Mouse (Mus musculus): ENCODE measurements around the gene Cdkn1a.

Gene Cdkn1a

GRCm38 (mm10) chr17:29090776-29091175 is at the start of gene Cdkn1a:
TSS of gene Cdkn1a (plus strand) at chr17:29090976.
- in situ Hi-C loops (cut with MboI; ENCODE audit: low sequenced_read_pairs) = loop anchor here (10.0 kb wide), 1 partner anchor 46 kb away; no protein-coding TSS in a partner anchor

- in situ Hi-C loops (cut with MboI; ENCODE audit: low sequenced_read_pairs) = loop anchor here (10.0 kb wide), 2 partner anchors 53 to 203 kb away; partner anchors contain the start of gene Cdkn1a
Observed at GRCm38 (mm10) chr17:29041632-29042031, 49.1 kb upstream of the Cdkn1a start.

GRCm38 (mm10) chr17:29042569-29042968 is 48.2 kb upstream of the Cdkn1a start:
- in situ Hi-C loops (cut with MboI; ENCODE audit: low sequenced_read_pairs) = loop anchor here (10.0 kb wide), 2 partner anchors 52 to 202 kb away; partner anchors contain the start of gene Cdkn1a

- in situ Hi-C loops (cut with MboI; ENCODE audit: low sequenced_read_pairs) = loop anchor here (10.0 kb wide), 2 partner anchors 51 to 201 kb away; partner anchors contain the start of gene Cdkn1a
Observed at GRCm38 (mm10) chr17:29043583-29043982, 47.2 kb upstream of the Cdkn1a start.

GRCm38 (mm10) chr17:29044146-29044924 is 46.4 kb upstream of the Cdkn1a start:
- in situ Hi-C loops (cut with MboI; ENCODE audit: low sequenced_read_pairs) = loop anchor here (10.0 kb wide), 2 partner anchors 50 to 200 kb away; partner anchors contain the start of gene Cdkn1a

- in situ Hi-C loops (cut with MboI; ENCODE audit: low sequenced_read_pairs) = loop anchor here (5.0 to 10.0 kb wide), 3 partner anchors 50 to 200 kb away; partner anchors contain the start of gene Cdkn1a
Observed at GRCm38 (mm10) chr17:29044925-29045319, 45.9 kb upstream of the Cdkn1a start.

- in situ Hi-C loops (cut with MboI; ENCODE audit: low sequenced_read_pairs) = loop anchor here (5.0 to 10.0 kb wide), 3 partner anchors 49 to 199 kb away; partner anchors contain the start of gene Cdkn1a
Observed at GRCm38 (mm10) chr17:29045741-29046530, 44.8 kb upstream of the Cdkn1a start.

GRCm38 (mm10) chr17:29046863-29047262 is 43.9 kb upstream of the Cdkn1a start:
- in situ Hi-C loops (cut with MboI; ENCODE audit: low sequenced_read_pairs) = loop anchor here (5.0 to 10.0 kb wide), 3 partner anchors 48 to 198 kb away; partner anchors contain the start of gene Cdkn1a

- in situ Hi-C loops (cut with MboI; ENCODE audit: low sequenced_read_pairs) = loop anchor here (5.0 to 10.0 kb wide), 3 partner anchors 47 to 197 kb away; partner anchors contain the start of gene Cdkn1a
Observed at GRCm38 (mm10) chr17:29047697-29048514, 42.9 kb upstream of the Cdkn1a start.

GRCm38 (mm10) chr17:29048748-29049507 is 41.8 kb upstream of the Cdkn1a start:
- in situ Hi-C loops (cut with MboI; ENCODE audit: low sequenced_read_pairs) = loop anchor here (5.0 to 10.0 kb wide), 3 partner anchors 46 to 196 kb away; partner anchors contain the start of gene Cdkn1a

GRCm38 (mm10) chr17:29049508-29049889 is 41.3 kb upstream of the Cdkn1a start:
- in situ Hi-C loops (cut with MboI; ENCODE audit: low sequenced_read_pairs) = loop anchor here (5.0 to 10.0 kb wide), 3 partner anchors 45 to 195 kb away; partner anchors contain the start of gene Cdkn1a

- in situ Hi-C loops (cut with MboI; ENCODE audit: low sequenced_read_pairs) = loop anchor here (5.0 to 10.0 kb wide), 3 partner anchors 45 to 195 kb away; partner anchors contain the start of gene Cdkn1a
Observed at GRCm38 (mm10) chr17:29049923-29050322, 40.9 kb upstream of the Cdkn1a start.

- in situ Hi-C loops (cut with MboI; ENCODE audit: low sequenced_read_pairs) = no loop called here
Observed at GRCm38 (mm10) chr17:29050791-29051190, 40.0 kb upstream of the Cdkn1a start.

- in situ Hi-C loops (cut with MboI; ENCODE audit: low sequenced_read_pairs) = no loop called here
Observed at GRCm38 (mm10) chr17:29053067-29053466, 37.7 kb upstream of the Cdkn1a start.

GRCm38 (mm10) chr17:29053841-29054240 is 36.9 kb upstream of the Cdkn1a start:
- in situ Hi-C loops (cut with MboI; ENCODE audit: low sequenced_read_pairs) = no loop called here

- in situ Hi-C loops (cut with MboI; ENCODE audit: low sequenced_read_pairs) = no loop called here
Observed at GRCm38 (mm10) chr17:29054429-29054828, 36.3 kb upstream of the Cdkn1a start.

- in situ Hi-C loops (cut with MboI; ENCODE audit: low sequenced_read_pairs) = no loop called here
Observed at GRCm38 (mm10) chr17:29055586-29055985, 35.2 kb upstream of the Cdkn1a start.

GRCm38 (mm10) chr17:29056207-29056606 is 34.6 kb upstream of the Cdkn1a start:
- in situ Hi-C loops (cut with MboI; ENCODE audit: low sequenced_read_pairs) = no loop called here

GRCm38 (mm10) chr17:29056699-29057151 is 34.1 kb upstream of the Cdkn1a start:
- in situ Hi-C loops (cut with MboI; ENCODE audit: low sequenced_read_pairs) = no loop called here
